Mouse (Mus musculus) stomach, postnatal 0 days (tissue): ENCODE results near the gene Gatad2a.

Experiments used
- CTCF ChIP-seq: IDR thresholded peaks from 2 replicates; pipeline ENCODE4 v1.5.1; 2016; ENCODE audit warnings: antibody characterized with exemption, low read depth, mild to moderate bottlenecking, moderate library complexity
- EP300 ChIP-seq: optimal IDR thresholded peaks from 2 replicates; pipeline ENCODE3; 2016; ENCODE audit warnings: antibody characterized with exemption

DNA sequence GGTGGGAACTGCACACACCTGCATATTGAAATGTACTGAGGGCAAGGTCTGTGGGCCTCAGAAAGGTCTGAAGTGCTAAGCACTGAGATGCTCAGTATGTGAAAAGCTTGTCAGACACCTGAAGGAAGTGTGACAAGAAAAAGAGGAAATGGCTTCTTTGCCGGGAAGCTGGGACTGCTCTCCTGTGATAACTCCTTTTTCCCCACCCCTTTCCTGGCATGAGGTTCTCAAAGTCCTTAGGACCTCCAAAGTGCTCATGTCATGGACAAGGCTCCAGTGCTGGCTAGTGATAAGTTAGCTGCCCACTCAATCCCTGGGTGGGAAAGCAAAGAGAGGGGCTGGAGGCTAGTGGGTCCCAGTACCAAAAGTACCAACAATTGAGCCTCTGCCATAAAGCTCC lies 38.8 kb downstream of the Gatad2a start:
- TF ChIP-seq CTCF (no peak), EP300 (no peak)
